Mouse (Mus musculus) hindbrain, embryonic 13.5 days (tissue): ENCODE data around the gene Prdm10. TPM values are rescaled to one million over a fixed set of nuclear protein-coding genes. Genes with fewer than 3 reads are reported as not detected.

Experiments
- ATAC-seq: fragments of 200-750 bp; cut with Nextera tagmentation; 2 replicates; pipeline ENCODE4 v1.8.0; 2017; ENCODE audit warnings: moderate TSS enrichment; ENCODE audit not compliant: low FRiP score
- H3K27ac ChIP-seq: fragments of 300-500 bp; sonication (generic); 2 replicates; pipeline ENCODE4 v1.5.1; 2015; ENCODE audit warnings: inconsistent platforms, mild to moderate bottlenecking, moderate library complexity
- H3K27me3 ChIP-seq: fragments of 300-500 bp; sonication (generic); 2 replicates; pipeline ENCODE4 v1.6.1; 2015; ENCODE audit warnings: mild to moderate bottlenecking, inconsistent platforms
- H3K36me3 ChIP-seq: fragments of 300-500 bp; sonication (generic); 2 replicates; pipeline ENCODE4 v1.6.1; 2015; ENCODE audit warnings: mild to moderate bottlenecking, inconsistent platforms
- H3K4me1 ChIP-seq: fragments of 300-500 bp; sonication (generic); replicated peaks from 2 replicates; pipeline ENCODE4 v1.6.1; 2015; ENCODE audit warnings: inconsistent platforms
- H3K4me2 ChIP-seq: fragments of 300-500 bp; sonication (generic); 2 replicates; pipeline ENCODE4 v1.6.1; 2015; ENCODE audit warnings: inconsistent platforms, mild to moderate bottlenecking, moderate library complexity
- H3K4me3 ChIP-seq: fragments of 300-500 bp; sonication (generic); 2 replicates; pipeline ENCODE4 v1.5.1; 2015; ENCODE audit warnings: mild to moderate bottlenecking, inconsistent platforms
- H3K9ac ChIP-seq: fragments of 300-500 bp; sonication (generic); 2 replicates; pipeline ENCODE4 v1.6.1; 2015; ENCODE audit warnings: mild to moderate bottlenecking, inconsistent platforms
- H3K9me3 ChIP-seq: fragments of 300-500 bp; sonication (generic); 2 replicates; pipeline ENCODE4 v1.6.1; 2016; ENCODE audit warnings: inconsistent platforms
- WGBS: fragments of 180-500 bp; shearing (Covaris S2); methylation state at CpG from one replicate; pipeline ENCODE4 v1.1.7; 2015; 5-methylcytosine and 5-hydroxymethylcytosine counted together
- polyA plus RNA-seq: library from polyadenylated mRNA; unstranded; fragments of >200 nt; fragmentation: Nextera tagmentation; extraction: Ambion mirVana; gene quantifications from 2 replicates; pipeline ENCODE4 v1.2.1, GENCODE M21; 2015

Gene Prdm10
- polyA plus RNA-seq, 1 experiment from 2014 or later: 7.9 TPM

DNA sequence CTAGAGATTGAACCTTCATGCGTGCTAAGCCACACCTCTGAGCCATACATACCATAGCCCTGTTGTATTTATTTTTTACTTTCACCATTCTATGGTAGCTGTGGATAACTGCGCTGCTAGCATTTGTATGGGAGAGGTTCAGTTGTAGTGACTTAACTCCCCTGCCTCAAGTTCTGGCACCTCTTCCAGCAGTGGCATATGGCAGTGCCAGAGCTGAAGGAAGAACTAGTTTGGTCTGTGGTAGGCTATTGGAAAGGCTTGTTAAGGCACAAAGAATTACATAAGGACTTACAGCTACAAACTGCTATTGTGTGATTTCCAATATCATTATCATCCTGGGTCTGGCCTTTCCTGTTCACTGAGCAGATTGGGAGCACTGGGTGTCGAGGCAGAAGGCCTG is 16.0 kb downstream of the Prdm10 start:
- H3K4me1 ChIP-seq: no peaks in the 10 kb centered on the region
- H3K4me3 ChIP-seq: no peak overlapping the region
- no peaks in the 10 kb centered on the region for H3K27me3 ChIP-seq
- H3K36me3 ChIP-seq: no peaks in the 10 kb centered on the region
- H3K9ac ChIP-seq: no peak overlapping the region
- ATAC-seq: no peak
- no peak overlapping the region for H3K27ac ChIP-seq
- H3K4me2 ChIP-seq: no peak overlapping the region
- 90% methylated on average over 3 of the region's 3 CpGs for WGBS
- no peaks in the 10 kb centered on the region for H3K9me3 ChIP-seq

DNA sequence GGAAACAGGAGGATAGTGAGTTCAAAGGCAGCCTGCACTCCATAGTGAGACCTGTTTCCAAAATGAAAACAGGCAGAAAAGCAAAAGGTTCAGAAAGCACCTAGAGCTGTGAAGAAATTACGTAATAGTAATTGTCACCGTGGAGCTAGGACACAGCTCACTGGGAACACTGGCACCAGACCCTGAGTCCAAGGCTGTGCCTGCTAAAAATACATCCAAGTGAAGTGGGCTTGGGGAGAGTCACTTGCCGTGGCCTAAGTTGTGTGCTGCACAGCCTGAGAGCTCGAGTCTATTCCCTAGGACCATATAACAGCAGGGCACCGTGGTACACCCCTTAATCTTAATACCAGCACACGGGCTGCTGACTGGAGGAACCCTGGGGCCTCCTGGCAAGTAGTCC is 18.4 kb downstream of the Prdm10 start:
- Histone ChIP-seq H3K4me3 (no peak overlapping the region), H3K9ac (no peak overlapping the region), H3K4me2 (no peak overlapping the region), H3K27me3 (no peaks in the 10 kb centered on the region), H3K9me3 (no peaks in the 10 kb centered on the region), H3K36me3 (no peaks in the 10 kb centered on the region), H3K4me1 (no peaks in the 10 kb centered on the region), H3K27ac (no peak overlapping the region)
- 81% methylated on average over 6 of the region's 6 CpGs for WGBS
- no peak for ATAC-seq

DNA sequence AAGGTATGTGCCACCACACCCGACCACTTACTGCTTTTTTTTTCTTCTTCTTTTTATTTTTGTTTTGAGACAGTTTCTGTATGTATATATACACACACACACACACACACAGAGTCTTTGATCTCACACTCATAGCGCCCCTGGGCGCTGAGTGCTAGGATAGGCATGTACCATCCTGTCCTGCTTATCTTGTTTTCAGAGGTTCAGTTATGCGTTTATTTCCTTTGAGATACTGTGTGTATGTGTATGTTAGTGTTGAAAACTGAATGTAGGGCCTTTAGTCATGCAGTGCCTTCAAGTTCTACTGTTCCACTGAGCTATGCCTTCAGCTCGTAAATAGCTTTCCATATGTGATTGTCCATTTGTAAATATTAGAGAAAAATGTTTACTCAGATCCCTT is 20.2 kb downstream of the Prdm10 start:
- ATAC-seq: no peak
- Histone ChIP-seq H3K4me2 (no peak overlapping the region), H3K27me3 (no peaks in the 10 kb centered on the region), H3K27ac (no peak overlapping the region), H3K9me3 (no peaks in the 10 kb centered on the region), H3K4me3 (no peak overlapping the region), H3K9ac (no peak overlapping the region), H3K4me1 (no peaks in the 10 kb centered on the region; the same call in 1 of the 2 replicates), H3K36me3 (no peaks in the 10 kb centered on the region)
- WGBS: 96% methylated on average over 5 of the region's 5 CpGs

DNA sequence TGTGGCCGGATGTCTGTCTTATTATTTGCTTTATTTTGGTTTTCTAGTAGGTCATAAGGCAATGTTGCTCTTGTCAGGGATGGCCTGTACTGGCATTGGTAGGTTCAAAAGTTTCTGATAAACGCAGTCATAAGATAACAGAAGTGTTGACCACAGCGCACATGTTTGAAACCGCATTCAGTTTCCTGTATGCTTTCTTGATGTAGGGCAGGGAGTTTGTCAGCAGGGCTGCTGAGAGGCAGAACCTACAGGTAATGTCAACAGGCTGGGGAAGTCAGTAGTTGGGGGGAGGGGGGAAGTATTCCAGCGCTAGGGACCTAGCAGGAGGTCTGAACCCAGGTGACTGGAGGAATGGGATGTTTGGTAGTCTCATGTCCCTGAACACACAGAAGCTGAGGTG is 20.8 kb downstream of the Prdm10 start:
- H3K36me3 ChIP-seq: no peaks in the 10 kb centered on the region
- 73% methylated on average over 5 of the region's 5 CpGs for WGBS
- H3K4me2 ChIP-seq: no peak overlapping the region
- H3K4me1 ChIP-seq: no peaks in the 10 kb centered on the region; the same call in 1 of the 2 replicates
- no peaks in the 10 kb centered on the region for H3K27me3 ChIP-seq
- H3K27ac ChIP-seq: no peak overlapping the region
- H3K9ac ChIP-seq: no peak overlapping the region
- H3K9me3 ChIP-seq: no peaks in the 10 kb centered on the region
- H3K4me3 ChIP-seq: no peak overlapping the region
- no peak for ATAC-seq

DNA sequence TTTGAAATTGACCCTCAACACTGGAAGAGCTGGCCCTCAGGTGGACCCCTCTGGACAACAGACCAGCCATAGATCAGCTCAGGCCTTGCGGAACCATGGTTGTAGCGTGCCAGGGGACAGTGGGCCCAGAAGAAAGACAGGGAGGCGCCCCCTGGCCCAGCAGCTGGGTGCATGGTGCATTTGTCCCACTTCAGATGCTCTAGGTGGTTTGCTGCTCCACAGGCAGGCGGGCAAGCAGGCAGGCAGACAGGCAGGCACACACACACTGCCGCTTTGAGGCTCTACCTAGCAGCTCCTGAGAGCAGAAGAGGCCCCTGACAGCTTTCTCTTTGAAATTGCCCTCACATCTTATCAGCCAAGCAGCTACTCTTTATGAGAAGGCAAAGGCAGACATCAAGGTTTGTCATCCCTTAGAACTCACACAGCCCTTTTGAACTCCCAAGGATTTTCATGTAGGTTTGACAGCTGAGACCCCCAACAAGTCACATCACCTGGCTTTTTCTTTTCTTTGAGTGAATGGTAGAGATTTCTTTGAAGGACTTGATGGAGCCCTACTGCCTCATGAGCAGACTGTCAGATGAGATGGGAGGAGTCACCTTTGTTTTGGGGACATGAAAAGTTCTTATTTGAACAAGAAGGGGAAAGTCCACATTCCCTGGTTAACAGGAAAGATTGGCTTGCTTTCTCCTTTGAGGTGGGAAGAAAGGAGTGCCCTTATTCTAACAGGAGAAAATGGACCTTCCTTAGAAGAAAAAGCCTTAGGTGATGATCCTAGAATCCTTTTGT is 21.4 kb downstream of the Prdm10 start:
- Histone ChIP-seq H3K9me3 (no peaks in the 10 kb centered on the region), H3K9ac (no peak overlapping the region), H3K27me3 (no peaks in the 10 kb centered on the region), H3K4me1 (no peaks in the 10 kb centered on the region; the same call in 1 of the 2 replicates), H3K27ac (no peak overlapping the region), H3K4me3 (no peak overlapping the region), H3K4me2 (no peak overlapping the region), H3K36me3 (no peaks in the 10 kb centered on the region)
- ATAC-seq: no peak
- 79% methylated on average over 5 of the region's 5 CpGs for WGBS

- Histone ChIP-seq H3K4me3 (no peak overlapping the region), H3K36me3 (no peaks in the 10 kb centered on the region), H3K4me1 (no peaks in the 10 kb centered on the region; the same call in 1 of the 2 replicates), H3K27me3 (no peaks in the 10 kb centered on the region), H3K9ac (no peak overlapping the region), H3K4me2 (no peak overlapping the region), H3K9me3 (no peaks in the 10 kb centered on the region), H3K27ac (no peak overlapping the region)
- 88% methylated on average over 3 of the region's 3 CpGs for WGBS
- no peak for ATAC-seq
Measured at GRCm38 (mm10) chr9:31304358-31304757, 24.0 kb downstream of the Prdm10 start.

GRCm38 (mm10) chr9:31305117-31305516 is 24.8 kb downstream of the Prdm10 start:
- 70% methylated on average over 5 of the region's 5 CpGs for WGBS
- Histone ChIP-seq H3K4me2 (no peak overlapping the region), H3K4me3 (no peak overlapping the region), H3K36me3 (no peaks in the 10 kb centered on the region), H3K9ac (no peak overlapping the region), H3K4me1 (no peaks in the 10 kb centered on the region; the same call in 1 of the 2 replicates), H3K27me3 (no peaks in the 10 kb centered on the region), H3K27ac (no peak overlapping the region), H3K9me3 (no peaks in the 10 kb centered on the region)
- ATAC-seq: no peak

DNA sequence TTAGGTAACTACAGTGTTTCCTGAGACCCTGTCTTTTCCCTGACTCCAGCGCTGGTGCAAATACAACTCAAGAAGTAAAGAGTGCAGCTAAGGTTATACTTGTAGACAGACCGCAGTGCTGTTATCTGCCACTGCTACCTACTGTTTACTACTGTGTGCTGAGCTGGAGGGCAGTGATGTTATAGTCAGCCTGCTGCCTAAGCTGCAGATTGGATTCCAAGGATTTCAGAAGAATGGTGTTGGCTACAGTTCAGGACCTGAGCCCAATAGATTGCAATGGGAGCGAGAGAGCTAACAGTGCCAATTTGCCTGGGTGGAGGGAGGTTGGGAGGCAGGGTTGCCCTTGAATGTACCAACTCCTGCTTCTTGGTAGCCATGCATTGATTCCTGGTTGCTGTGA is 25.5 kb downstream of the Prdm10 start:
- H3K36me3 ChIP-seq: no peaks in the 10 kb centered on the region
- H3K9ac ChIP-seq: no peak overlapping the region
- H3K4me1 ChIP-seq: no peaks in the 10 kb centered on the region; the same call in 1 of the 2 replicates
- no peak overlapping the region for H3K4me3 ChIP-seq
- H3K27ac ChIP-seq: no peak overlapping the region
- ATAC-seq: no peak
- no peaks in the 10 kb centered on the region for H3K27me3 ChIP-seq
- H3K9me3 ChIP-seq: no peaks in the 10 kb centered on the region
- 91% methylated on average over 3 of the region's 3 CpGs for WGBS
- H3K4me2 ChIP-seq: no peak overlapping the region

DNA sequence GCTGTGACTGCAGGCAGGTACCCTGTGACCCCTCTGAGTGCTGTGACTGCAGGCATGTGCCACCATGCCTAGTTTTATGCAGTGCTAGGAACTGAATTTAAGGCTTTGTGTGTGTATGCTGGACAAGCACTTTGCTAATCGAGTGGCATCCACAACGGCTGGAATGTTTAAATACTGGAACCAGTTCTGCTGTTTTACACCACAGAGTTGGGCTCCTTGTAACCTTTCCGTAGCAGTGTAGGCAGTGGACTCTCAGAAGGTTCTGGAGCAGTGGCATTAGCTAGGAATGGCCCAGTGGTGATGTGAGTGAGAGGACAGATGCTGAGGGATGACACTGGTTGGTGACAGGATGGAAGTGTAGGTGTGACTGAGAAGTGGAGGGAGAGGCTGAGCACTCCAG is 26.9 kb downstream of the Prdm10 start:
- 93% methylated on average over 3 of the region's 3 CpGs for WGBS
- Histone ChIP-seq H3K27me3 (no peaks in the 10 kb centered on the region), H3K36me3 (no peaks in the 10 kb centered on the region), H3K27ac (no peak overlapping the region), H3K4me1 (no peaks in the 10 kb centered on the region; the same call in 1 of the 2 replicates), H3K9me3 (no peaks in the 10 kb centered on the region), H3K4me3 (no peak overlapping the region), H3K4me2 (no peak overlapping the region), H3K9ac (no peak overlapping the region)
- no peak for ATAC-seq

GRCm38 (mm10) chr9:31309041-31309440 is 28.7 kb downstream of the Prdm10 start:
- Histone ChIP-seq H3K36me3 (peaks cover 5% of the 10 kb centered on the region; the same call in 1 of the 2 replicates), H3K9ac (no peak overlapping the region), H3K4me2 (no peak overlapping the region), H3K4me3 (no peak overlapping the region), H3K27me3 (no peaks in the 10 kb centered on the region), H3K27ac (no peak overlapping the region), H3K4me1 (no peaks in the 10 kb centered on the region; the same call in 1 of the 2 replicates), H3K9me3 (no peaks in the 10 kb centered on the region)
- no peak for ATAC-seq
- WGBS: 88% methylated on average over 5 of the region's 5 CpGs

DNA sequence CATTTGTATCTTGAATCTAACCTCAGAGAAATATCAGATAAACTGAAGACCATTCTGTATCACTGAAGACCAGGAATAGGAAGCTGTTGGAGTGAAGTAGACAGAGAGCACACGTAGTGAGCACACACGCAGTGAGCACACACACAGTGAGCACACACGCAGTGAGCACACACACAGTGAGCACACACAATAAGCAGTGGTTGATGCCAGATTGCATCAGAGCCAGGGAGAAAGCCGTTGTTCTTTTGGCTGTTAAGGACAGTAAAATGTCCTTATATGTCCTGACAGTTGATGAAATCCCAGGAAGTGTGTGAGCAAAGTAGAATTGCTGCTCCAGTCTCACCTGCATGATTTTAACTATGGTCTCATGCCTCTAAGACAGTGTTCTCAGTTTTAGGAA is 30.3 kb downstream of the Prdm10 start:
- Histone ChIP-seq H3K4me3 (no peak overlapping the region), H3K4me1 (peaks cover 7% of the 10 kb centered on the region), H3K9ac (no peak overlapping the region), H3K36me3 (peaks cover 5% of the 10 kb centered on the region; the same call in 1 of the 2 replicates), H3K9me3 (no peaks in the 10 kb centered on the region), H3K27me3 (no peaks in the 10 kb centered on the region), H3K4me2 (no peak overlapping the region), H3K27ac (no peak overlapping the region)
- no peak for ATAC-seq
- WGBS: 92% methylated on average over 4 of the region's 4 CpGs

- Histone ChIP-seq H3K4me3 (no peak overlapping the region), H3K36me3 (peaks cover 5% of the 10 kb centered on the region; the same call in 1 of the 2 replicates), H3K27me3 (no peaks in the 10 kb centered on the region), H3K4me1 (peaks cover 14% of the 10 kb centered on the region), H3K4me2 (no peak overlapping the region), H3K27ac (no peak overlapping the region), H3K9ac (no peak overlapping the region), H3K9me3 (no peaks in the 10 kb centered on the region)
- no peak for ATAC-seq
- WGBS: 97% methylated on average over 1 of the region's 1 CpGs
Measured at GRCm38 (mm10) chr9:31313876-31314275, 33.5 kb downstream of the Prdm10 start.

DNA sequence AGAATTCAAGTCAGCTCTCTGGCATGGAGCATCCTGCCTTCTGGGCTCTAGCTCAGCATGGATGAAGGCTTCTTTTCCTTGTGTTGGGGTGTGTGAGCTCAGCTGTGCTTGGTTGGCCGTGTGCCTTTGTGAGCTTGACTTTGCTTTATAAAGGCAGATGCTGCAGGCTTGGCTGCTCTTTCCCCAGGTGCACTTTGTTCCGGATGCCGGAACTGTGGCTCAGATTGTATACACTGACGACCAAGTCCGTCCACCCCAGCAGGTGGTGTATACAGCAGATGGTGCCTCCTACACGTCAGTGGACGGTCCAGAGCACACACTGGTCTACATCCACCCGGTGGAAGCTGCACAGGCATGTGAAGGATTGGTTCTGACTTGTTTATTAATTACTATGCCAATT is 35.6 kb downstream of the Prdm10 start:
- no peaks in the 10 kb centered on the region for H3K9me3 ChIP-seq
- H3K4me2 ChIP-seq: no peak overlapping the region
- H3K36me3 ChIP-seq: peaks cover 8% of the 10 kb centered on the region; the same call in 1 of the 2 replicates
- H3K9ac ChIP-seq: no peak overlapping the region
- H3K27ac ChIP-seq: peak overlapping the region; percentile 42; the same call in 1 of the 2 replicates
- WGBS: 27% methylated on average over 8 of the region's 8 CpGs
- peaks cover 23% of the 10 kb centered on the region for H3K4me1 ChIP-seq
- no peaks in the 10 kb centered on the region for H3K27me3 ChIP-seq
- H3K4me3 ChIP-seq: no peak overlapping the region
- ATAC-seq: peak; percentile 80
